Mouse (Mus musculus): ENCODE measurements around the gene Anks1.
"Not testable (repeated sequence)": the region's sequence is repeated elsewhere in the genome, so short reads cannot be mapped to it uniquely, and the experiment has no call there.

Gene Anks1

DNA sequence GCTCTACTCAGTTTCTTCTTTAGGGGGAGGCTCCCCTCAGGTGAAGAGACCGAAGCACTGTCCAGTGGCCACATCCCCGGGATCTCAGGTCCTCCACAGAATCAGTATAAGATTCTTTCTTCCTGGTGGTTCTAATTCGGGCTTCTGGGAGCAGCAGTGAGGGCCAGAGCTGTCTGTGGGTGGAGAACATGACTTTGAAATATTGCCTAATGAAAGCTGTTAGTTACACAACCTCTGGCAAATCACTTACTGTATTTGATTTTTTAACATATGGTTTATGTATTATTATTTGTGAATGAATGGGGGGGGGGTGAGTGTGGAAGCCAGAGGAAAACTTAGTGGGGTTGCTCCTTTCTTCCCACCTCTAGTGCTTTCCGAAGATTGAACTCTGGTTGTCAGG lies 22.7 kb downstream of the Anks1 start:
- no peak for DNase-seq (ENCODE audit: low read depth, low spot score)

DNA sequence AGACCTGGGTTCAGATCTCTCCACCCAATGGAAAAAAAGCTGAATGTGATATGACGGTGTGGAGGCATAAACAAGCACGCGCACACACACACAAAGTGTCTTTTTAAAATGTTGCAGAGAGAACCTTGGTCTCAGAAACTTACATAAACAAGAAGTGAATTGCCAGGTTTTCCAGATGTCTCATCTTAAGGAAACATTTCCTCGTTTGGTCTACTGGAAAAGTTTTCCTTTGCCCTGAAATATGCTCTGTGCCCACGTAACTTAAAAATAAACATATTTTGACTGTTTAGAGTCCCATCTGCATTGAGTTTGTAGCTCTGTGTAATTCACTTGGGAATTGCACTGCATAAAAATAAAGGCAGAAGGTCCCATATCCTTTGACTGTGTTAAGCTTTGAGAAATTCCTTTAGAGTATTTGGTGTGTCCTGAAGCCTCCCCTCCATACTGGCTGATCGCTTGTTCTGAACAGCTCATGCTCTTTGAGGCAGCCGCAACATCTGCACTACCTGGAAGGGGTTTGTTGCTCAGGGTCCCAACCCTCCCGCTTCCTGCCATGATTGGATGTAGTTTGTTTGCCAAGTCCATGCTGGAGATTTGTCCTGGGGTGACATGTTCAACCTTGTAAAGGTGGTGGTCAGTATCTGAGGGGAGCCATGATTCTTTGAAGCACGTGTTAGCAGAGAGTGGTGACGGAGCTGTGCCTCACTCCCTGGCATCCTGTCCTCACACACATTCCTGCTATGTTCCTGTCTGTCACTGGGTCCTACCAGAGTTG lies 25.2 kb downstream of the Anks1 start:
- DNase-seq (ENCODE audit: low read depth, low spot score) = no peak

DNA sequence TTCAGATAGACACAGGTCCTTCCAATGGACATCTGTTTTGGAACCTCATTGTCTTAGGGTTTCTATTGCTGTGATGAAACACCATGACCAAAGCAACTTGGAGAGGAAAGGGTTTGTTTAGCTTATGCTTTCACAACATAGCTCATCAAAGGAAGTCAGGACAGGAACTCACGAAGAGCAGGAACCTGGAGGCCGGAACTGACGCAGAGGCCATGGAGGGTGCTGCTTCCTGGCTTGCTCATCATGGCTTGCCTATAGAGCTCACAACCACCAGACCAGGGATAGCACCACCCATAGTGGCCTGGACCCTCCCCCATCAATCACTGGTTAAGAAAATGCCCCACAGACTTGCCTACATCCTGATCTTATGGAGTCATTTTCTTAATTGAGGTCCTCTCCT lies 26.0 kb downstream of the Anks1 start:
- DNase-seq (ENCODE audit: low read depth, low spot score) = no peak

DNA sequence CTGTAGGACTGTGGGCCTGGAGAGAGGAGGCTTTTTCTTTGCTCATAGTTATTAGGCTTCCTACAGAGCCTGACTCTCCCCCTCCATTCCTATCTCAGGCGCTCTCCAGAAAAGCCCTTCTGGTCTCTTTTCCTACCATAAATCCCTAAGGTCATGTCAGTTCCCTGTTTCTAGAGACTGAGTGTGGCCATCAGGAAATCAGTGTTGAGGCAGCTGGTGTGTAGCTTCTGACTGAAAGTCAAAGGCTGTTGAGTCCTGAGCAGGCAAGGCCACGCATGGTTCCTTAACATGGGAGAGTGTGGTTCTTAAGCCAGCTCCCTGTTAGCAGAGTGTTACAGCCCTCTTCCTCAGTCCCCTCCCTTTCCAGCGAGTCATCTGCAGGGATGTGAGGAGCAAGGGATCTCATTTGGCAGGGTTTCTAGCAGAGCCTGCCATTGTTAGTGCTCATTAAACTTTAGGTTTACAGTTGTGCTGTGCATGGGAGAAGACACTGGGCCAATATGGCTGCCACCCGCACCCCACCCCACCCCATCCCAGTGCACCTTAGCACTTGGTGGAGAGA lies 28.0 kb downstream of the Anks1 start:
- no peak for DNase-seq (ENCODE audit: low read depth, low spot score)

DNA sequence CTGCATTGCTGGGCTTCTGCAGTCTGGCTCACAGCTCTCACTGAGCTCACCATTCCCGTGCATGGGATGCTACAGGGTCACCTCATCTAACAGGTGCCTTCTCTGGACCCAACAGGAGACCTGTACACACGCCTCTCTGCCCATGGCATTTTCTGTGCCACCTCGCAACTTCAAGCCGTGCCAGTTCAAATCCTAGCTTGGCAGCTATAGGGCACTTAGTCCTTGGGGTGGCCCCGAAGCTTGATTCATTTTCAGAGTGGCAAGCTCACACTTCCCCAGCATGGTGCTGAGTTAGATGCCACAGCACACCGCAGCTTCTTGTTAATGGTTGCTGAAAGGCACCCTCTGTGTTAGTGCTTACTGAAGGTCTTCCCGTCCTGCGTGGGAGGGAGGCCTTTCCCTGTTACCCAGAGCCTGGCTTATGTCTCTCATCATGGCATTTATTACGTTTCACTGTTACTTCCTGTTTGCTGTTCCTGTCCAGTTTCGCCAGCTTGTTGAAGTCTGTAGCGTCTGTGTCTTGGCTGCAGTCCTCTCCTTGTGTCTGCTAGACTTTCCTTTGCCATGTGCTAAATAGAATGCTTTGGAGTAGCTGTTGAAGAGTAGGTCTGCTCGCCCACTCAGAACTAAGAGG lies 29.1 kb downstream of the Anks1 start:
- no peak for DNase-seq (ENCODE audit: low read depth, low spot score)

DNA sequence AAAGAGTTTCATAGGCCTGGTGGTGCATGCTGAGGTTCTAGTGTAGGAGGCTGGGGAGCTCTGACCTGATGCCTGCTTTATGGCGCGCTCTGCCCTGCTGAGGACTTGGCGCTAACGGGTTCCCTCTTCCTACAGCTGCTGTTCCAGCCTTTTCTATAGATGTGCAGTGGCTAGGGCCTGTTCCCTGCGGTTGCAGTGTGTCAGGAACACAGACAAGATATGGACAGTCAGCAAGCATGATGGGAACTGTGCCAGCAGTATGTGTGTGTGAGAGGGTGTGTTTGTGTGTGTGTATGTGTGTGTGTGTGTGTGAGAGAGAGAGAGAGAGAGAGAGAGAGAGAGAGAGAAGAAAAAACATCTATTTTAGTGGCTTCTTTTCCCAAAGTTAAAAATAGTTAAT lies 29.9 kb downstream of the Anks1 start:
- DNase-seq (ENCODE audit: low read depth, low spot score) = no peak

DNA sequence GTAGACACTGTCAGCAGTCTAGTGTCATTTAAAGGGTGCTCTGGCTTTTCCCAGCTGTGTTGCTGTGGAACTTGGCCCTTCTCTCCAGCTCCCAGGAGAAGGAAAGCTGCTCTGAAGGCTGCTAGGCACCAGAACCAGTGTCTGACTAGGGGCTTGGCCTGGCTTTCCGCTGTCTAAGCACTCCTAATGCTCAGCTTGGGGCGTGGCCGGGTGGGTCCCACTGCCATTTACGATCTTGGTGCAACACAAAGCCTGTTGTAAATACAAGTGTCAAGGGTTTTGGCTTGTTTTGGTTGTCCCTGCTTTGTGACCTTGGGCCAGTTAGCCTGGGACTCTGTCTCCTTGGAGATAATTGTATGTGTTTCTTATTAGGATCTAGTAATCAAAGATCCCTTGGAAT lies 31.2 kb downstream of the Anks1 start:
- DNase-seq (ENCODE audit: low read depth, low spot score) = no peak

DNA sequence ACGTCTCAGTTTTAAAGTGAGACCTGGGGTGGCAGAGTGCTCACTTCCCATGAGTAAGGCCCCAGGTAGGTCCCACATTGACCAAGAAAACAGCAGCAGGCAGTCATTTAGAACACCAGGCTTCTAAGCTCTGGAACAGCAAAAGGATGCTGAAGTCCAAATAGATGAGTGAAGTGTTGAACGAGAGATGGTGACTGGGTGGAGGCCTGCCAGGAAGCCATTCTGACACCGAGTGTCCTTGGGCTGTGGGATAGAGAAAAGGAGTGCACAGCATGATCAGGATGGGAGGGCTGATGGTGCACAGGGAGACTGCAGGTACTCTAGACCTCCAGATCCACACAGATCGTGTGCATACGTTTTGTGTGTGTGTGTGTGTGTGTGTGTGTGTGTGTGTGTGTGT lies 32.1 kb downstream of the Anks1 start:
- no peak for DNase-seq (ENCODE audit: low read depth, low spot score)

DNA sequence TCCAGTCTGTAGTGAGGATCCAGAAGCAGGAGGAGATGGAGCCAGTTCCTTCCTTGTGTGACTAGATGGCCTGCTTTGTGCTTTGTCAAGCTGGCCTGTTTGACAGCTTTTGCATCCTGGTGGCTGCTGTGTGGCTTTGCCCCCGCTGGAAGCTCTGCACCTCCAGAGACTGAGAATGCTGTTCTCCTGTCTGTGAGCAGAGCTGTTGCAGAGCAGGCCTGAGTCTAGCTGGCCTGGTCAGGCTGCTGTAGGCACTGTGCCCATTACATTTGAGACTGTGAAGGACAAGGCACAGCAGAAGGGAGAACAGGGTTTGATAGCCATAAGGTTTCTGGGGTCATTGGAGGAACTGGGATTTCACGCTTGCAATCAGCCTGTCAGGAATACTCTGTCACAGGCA lies 32.6 kb downstream of the Anks1 start:
- DNase-seq (ENCODE audit: low read depth, low spot score) = no peak

DNA sequence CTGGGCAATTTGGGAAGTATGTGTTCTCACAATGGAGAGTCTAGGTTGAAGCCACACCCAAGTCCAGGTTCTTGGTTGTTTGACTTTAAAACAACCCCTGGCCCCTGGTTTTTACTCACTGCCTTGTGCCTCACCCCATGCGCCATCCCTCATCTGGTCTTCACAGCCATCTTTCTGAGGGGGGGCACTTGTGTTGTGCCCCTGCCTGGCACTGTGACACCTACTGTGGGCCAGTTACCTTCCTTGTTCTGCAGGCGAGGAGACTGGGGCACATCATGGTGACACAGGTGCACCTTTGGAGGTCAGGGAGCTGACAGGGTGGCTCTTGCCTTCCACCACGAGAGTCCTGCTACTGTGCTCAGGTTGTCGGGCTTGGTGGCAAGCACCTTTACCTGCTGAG lies 33.0 kb downstream of the Anks1 start:
- no peak for DNase-seq (ENCODE audit: low read depth, low spot score)

DNA sequence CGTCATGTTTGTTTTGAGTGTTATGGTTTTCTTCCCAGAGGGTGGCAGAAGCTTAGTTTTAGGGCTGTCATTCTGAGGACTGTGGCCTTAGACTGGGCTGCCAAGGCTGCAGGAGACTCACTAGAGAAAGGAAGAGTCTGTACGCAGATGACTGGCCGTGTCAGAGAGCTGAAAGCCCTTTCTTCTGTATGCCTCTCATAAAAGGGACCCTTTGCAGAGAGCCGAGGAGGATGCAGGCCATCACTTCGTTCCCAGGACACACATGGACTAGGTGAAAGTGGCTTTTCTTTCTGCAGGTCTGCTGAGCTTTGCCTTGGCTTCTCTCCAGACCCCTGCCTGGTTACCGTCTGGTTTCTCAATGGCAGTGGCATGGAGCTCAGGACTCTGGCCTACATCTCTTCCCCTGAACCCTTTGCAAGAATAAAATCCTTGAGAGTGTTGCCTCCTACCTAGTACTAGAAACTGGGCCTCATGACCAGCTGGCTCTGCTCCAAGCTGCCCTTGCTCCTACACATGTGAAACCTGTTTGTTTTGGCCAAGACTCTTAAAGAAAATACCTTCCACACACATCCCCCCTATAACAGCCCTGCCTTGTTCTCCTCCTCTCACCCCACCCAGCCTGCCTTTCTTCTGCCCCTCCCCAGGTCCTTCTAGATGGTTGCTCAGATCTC lies 36.6 kb downstream of the Anks1 start:
- DNase-seq (ENCODE audit: low read depth, low spot score) = no peak

DNA sequence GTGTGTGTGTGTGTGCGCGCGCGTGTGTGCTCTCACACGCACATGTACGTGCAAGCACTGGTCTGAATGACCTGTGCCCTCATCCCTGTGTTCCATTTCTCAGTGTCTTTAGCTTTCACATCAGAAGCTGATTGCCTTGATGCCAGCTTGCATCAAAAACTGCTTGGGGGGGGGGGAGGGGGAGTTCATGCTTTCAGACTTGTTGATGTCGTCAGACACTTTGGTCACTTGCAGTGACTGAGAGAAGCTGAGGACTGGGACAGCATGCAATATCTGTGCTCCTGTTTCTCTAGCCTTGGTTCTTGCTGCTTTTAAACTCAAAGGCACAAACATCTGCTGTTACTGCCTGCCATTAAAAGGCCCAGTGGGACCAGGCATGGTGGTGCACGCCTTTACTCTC lies 37.3 kb downstream of the Anks1 start:
- DNase-seq (ENCODE audit: low read depth, low spot score) = no peak

DNA sequence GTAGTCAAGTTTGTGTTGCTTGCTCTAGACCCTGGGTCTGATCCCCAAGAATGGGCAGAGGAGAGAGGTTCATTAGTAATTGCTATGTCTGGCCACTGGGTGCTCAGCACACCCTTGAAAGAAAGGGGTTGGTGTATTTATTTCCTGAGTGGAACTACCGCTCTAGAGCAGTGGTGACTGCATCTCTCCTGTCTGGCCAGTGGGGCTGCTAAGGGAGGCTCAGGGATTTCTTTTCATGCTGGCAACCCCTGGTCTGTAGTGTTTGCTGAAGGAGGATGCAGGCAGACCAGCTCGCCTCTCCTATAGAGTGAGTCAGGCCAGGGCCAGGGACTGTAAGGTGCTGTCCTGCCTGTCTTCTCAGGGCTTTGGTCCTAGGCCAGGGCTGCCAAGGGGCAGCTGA lies 38.0 kb downstream of the Anks1 start:
- no peak for DNase-seq (ENCODE audit: low read depth, low spot score)

DNA sequence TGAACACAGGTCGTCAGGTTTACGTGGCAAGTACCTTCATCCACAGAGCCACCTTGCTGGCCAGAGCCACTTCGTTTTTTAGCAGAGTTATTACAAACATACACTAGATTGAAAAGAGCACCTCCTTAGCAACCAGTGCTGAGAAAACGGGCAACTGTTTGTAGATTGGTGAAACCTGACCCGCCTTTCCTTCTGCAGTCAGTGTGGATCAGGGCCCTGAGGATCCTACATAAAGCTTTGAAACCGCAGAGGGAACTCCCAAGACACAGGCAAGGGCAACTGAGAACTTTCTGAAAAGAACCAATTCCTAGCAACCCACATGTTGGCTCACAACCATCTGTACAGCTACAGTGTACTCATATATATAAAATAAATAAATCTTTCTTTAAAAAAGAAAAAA lies 44.0 kb downstream of the Anks1 start:
- DNase-seq (ENCODE audit: low read depth, low spot score) = no peak

DNA sequence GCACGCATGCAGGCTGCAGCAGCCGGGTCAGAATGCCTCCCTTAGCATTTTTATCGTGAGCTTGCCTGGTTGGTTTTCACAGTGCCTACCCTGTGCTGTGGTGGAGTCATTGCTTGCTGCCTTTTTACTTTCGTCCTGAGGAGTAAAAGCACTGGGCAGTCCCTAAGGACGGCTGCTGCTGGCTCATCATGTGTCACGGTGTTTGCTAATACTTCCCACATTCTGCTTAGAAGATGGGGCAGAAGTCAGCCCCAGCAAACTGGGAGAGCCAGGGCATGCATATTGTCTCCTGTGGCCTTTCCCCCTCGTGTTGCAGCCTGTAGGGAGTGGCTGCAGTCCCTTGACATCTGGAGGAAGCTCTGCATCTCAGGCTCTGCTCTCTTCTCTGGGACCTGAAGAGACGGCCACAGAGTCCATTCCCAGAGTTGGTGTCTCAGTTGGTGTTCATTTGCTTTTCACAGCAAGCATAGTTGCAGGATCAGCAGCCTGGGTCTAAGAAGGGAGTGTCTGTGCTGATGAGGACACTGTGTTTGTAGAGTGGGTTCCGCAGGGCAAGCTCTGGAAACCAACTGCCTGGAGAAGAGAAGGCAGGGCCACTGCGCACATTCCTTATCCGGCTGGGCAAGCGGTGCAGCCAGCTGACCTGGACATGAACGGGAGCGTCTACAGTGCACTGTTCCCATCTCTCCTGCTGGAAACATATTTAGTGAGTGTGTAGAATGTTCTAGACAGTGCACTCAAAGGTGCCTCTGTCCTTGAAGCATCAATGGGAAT lies 45.7 kb downstream of the Anks1 start:
- DNase-seq (ENCODE audit: low read depth, low spot score) = no peak

DNA sequence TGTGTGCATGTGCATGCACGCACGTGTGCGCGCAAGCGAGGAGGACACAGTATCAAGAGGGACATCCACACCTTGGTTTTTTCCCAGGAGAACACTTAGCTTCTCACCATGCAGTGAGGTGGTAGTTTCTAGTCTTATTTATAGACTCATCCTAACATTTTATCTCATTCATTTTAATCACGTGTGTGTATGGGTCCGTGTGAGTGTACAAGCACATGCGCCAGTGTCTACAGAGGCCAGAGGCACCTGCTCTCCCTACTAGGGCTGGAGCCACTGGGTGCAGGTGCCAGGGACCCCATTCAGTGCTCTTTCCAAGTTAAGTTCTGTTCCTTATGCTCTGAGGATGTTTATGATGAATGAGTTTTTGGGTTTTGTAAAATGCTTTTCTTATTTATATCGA lies 48.5 kb downstream of the Anks1 start:
- DNase-seq (ENCODE audit: low read depth, low spot score) = no peak

DNA sequence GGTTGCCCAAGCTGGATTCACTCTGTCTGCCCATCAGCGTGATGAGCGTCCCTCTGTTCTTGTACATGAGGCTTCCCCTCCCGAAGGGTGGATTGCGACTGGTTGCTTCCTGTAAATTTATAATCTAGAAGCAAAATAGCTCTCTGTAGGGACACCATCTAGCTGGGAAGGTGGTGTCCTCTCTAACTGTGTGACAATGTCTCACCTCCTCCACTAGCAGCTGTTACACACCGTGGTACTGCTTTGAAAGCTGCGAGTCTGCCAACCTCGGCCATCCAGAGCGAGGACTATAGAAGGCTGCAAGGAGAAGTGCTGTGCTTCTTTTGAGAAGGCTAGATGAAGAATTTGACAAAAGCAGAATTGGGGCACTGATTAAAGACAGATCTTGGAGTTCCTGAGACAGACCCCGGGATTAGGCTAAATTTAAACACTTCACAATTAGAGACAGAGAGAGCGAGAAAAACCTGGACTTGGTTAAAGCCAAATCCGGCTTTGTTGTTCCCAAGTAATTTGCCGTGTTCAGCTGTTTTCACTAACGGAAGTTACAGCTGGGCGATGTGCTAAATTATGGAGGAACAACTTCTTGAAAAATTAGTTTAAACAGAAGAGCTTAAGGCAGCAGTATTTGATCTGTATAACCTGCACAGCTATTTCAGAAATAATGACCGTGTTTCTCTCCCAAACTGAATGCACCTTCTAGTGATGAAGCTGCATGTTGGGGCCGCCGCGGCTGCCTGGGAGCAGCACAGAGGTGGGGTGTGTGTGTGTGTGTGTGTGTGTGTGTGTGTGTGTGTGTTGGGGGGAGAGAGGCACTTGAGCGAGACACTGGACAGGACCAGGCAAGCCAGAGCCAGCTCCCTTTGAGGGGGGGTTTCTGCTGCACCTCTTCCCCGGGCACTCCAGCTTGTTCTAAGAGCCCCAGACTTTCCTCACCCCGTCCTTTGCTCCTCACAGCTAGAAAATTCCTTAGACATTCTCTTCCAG lies 51.3 kb downstream of the Anks1 start:
- no peak for DNase-seq (ENCODE audit: low read depth, low spot score)

DNA sequence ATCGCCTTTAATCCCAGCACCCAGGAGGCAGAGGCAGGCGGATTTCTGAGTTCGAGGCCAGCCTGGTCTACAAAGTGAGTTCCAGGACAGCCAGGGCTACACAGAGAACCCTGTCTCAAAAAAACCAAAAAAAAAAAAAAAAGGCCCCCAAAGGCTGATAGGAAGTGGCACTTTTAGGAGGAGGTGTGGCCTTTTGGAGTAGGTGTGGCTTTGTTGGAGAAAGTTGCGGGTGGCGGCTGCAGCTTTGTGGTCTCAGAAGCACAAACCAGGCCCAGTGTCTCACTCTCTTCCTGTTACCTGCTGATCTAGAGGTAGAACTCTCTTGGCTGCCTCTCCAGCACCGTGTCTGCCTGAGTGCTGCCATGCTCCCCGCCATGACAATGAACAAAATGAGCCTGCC lies 54.0 kb downstream of the Anks1 start:
- not testable (repeated sequence) for DNase-seq (ENCODE audit: low read depth, low spot score)

DNA sequence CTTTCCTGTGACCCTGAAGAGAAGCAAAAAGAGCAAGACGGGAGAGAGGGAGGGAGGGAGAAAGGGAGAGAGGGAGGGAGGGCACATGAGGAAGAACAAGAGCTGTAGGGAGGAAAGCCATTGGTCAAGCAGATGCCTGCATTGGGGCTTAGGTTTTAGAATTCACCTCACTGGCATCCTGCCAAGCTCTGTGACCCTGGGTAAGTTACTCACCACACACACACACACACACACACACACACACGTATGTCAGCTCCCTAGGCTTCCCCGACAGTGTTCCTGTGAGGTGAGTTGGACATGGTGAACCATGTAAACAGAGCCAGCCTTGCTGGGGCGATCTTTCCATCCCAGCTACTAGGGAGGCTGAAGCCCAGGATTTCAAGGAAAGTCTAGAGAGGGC lies 55.5 kb downstream of the Anks1 start:
- no peak for DNase-seq (ENCODE audit: low read depth, low spot score)

DNA sequence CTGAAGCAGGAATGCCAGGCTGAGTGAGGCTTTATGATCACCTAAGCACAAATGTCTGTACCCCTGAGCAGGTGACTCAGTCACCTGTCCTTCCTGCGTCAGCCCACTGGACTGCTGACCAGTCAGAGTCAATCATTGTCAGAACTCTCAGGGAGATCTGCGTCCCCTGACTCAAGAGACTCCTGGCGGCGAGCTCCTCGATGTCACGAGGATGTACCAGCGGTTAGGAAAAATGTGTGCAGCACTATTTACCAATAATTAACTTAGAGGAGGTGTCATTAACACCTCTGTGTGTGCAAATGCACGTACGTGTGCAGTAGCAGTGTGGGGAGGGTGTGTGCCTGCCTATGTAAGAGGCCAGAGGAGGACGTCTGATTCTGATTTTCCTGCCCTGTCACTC lies 56.2 kb downstream of the Anks1 start:
- no peak for DNase-seq (ENCODE audit: low read depth, low spot score)

DNA sequence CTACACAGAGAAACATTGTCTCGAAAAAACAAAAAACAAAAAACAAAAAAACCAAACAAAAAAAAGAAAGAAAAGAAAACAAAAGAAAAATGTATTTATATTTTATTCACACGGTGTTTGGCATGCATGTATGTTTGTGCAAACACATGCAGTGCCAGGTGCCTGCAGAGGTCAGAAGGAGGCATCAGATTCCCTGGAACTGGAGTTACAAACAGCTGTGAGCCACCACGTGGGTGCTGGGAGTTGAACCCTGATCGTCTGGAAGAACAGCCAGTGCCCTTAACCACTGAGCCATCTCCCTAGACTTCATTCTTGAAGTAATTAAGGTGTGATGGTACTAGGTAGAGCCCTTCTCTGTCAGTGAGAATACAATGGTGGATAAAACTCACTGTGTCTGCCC lies 57.0 kb downstream of the Anks1 start:
- no peak for DNase-seq (ENCODE audit: low read depth, low spot score)
